Mouse (Mus musculus): ENCODE results near the gene Fam118b.

Fam118b gene

DNA sequence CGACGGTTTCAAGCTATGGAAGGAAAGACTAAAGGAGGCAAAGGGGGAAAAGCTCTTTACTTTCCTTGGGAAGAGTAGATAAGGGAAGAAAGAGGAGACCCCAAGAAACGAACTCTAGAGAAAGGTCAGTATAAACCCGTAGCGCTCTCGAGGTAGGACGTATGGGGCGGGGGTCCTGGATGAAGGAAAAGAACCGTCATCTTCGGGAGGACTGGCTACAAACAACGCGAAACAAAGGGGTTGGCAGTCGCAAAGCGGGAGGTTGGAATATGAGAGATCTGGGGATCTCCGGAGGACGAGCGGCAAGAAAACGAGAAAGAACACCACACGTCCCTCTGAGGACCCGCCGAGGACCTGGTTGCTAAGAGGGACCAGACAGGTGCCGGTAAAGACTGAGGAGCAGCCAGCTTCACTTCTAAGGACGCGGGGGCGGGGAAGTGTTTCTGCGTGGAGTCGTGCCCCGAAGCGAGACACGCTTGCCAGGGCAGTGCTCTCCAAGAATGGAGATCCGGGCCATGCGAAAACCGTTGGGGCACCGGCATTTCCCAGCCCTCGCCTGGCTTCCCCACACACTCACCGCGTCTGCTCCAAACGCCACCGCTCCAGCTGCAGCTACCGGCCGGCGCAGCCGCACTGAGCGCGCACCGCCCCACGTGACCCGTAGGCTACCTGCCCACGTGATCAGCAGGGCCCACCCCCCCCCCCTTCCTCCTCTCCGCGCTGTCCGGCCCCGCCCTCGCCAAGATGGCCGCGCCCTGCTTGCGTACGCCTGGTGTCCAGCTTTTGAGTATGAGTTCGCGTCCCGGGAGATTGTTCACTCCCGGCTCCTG, at the start of gene Fam118b, which contains the start of gene Rpusd4:
Gene Fam118b (minus strand): TSS at position 660 of the 830 bp plus-strand sequence.
Gene Rpusd4 (plus strand): TSS at position 720 of the 830 bp plus-strand sequence.
- peak; percentile 86 for DNase-seq (ENCODE audit: low spot score)

DNA sequence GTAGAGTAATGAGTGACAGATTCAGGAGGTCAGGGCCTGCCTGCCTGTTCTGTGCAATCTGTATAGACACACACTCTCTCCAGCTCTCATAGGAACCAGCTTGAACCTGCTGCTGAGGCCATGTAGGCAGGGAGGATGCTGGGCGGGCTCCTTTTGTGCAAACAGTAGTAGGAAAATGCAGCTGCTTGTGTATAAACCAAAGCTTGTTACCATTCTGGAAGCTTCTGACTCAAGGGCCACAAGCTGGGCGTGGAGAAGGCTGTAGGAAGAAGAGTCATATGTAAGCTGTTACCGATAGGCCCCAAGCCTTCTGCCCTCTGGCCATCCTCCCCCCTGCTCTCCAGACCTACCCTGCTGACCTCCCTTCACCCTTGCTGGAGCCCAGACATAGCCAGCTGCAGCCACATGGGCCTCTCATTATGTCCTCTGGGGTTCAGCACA, 49.2 kb upstream of the Fam118b start:
- DNase-seq (ENCODE audit: low spot score), result no peak

DNA sequence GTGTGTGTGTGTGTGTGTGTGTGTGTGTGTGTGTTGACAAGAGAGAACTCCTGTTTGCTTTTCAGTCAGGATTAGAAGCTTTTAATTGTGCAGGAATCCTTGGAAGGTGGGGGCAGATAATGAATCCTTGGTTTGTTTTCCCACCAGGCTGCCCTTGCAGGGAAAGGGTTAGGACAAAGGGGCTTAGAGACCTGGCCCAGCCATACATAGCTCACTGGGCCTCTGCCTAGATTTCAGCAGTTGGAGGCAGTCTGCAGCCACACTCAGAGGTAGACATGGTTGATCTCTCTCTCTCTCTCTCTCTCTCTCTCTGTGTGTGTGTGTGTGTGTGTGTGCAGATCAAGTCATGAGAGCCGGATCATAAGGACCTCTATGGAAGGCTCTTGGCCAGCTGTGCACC, 46.6 kb upstream of the Fam118b start:
- DNase-seq (ENCODE audit: low spot score), result no peak

DNA sequence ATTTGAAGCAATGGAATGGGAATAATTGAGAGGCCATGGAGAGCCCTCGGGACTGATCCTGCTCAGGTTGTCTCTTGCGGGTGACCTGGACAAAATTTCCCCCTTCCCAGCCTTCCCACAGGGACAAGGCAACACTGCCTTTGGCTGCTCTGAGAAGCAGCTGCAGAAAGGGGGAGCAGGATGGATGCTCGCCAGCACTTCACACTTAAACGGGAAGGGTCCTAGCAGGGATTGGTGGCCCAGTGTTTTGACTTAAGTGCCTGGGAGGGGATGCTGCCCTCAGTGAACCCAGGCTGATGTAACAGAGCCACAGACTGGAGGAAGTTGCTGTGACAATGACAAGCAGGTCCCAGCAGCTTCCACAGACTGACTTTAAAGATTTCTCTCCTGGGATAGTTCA, 46.0 kb upstream of the Fam118b start:
- no peak for DNase-seq (ENCODE audit: low spot score)

DNA sequence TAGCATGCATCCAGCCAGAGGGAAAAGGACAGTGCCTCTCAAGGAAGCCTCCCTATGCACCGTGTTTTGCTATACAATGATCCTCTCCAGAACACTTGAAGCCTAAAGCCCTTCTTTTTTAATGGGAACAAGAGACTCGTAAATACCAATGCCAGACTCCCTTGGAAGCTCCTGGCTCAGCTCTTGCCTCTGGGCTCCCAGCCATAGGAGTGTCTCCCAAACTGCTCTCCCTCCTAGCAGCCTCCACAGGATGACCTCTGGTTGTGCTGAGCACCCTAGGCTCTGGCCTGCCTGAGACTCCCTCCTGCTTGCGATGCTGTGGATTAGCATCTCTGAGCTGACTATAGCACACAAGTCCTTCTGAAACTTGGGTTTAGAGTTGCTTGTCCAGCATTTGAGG, 44.9 kb upstream of the Fam118b start:
- DNase-seq (ENCODE audit: low spot score), result no peak

DNA sequence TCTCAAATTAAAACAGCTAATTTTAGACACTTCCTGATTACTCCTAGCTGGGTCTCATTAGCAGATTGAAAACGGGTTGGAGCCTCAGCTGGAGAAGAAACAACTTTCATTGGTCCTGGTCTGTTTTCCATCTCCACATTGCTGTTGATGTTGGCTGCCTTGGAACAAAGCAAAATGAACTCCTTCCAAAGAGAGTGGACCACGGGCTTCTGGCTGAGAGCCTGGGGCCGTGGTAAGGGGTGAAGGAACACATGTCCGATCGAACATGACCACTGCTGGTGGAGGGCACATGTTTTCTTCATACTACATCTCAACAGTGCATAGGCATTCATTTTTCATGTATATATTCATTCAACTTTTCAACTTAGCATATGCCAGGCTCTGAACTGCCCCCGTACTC, 42.8 kb upstream of the Fam118b start:
- no peak for DNase-seq (ENCODE audit: low spot score)

DNA sequence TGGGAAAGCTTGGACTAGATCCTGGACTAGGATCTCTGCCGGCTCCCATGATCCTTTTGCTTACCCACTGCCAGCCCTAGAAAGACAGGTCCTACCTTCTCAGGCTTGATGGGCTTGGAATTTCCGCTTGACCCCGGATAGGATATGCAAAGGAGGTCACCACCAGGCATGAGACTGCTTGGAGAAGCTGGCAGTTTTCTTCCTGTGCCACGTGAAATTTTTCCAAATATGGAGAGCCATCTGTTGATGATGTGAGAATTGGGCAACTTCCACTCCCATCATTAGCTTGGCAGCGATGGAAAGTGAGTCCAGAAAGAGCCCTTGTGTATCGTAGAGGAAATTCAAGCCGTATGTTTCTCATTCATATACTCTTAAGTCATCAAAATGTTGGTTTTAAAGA, 39.9 kb upstream of the Fam118b start:
- no peak for DNase-seq (ENCODE audit: low spot score)

DNA sequence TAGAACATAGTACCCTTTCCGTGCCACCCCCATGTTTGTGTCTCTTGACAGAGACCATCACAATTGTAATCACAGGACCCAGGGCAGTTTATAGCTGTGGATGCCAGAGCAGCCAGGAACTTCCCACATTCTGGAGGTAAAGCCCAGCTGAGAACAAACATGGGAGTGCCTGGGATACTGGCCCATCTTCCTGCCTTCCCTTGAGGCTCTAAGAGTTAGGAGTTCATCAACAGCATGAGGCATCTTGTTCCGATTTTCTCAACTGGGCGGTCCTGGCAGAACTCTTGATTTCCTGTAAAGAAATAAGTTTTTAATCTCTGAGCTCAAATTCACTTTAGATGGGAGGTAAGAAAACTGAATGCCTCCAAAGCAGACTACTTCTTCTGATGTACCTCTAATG, 34.6 kb upstream of the Fam118b start:
- DNase-seq (ENCODE audit: low spot score), result no peak

DNA sequence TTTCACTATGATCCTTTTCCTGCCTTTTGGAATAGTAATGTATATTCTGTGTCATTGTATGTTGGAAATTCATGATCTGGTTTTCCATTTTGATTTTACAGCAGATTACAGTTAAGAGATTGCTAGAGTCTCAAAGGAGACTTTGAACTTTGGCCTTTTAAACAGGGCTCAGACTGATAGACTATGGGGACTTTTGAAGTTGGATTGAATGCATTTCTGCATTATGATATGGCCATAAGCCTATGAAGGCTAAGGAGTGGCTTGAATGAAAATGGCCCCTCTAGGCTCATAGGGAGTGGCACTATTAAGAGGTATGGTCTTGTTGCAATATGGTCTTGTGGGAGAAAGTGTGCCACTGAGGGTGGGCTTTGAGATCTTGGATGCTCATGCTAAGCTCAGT, 30.2 kb upstream of the Fam118b start:
- DNase-seq (ENCODE audit: low spot score), result no peak

DNA sequence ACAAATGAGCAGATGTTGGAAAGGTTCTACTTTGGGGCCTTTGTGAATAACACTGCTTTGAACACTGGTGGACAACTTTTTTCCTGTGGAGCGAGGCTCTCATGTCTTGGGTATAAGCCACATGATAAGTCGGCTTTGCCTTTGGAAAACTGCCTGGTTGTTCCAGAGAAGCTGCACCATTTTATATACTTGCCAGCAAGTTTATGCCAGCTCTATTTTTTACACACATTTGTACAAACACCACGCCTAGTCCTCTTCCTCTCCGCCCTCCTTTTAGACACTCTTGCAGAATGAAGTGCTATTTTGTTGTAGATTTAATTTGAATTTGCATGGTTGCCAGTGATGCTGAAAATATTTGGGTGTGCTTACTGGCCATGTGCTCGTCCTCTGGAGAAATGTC, 25.9 kb upstream of the Fam118b start:
- DNase-seq (ENCODE audit: low spot score), result no peak

DNA sequence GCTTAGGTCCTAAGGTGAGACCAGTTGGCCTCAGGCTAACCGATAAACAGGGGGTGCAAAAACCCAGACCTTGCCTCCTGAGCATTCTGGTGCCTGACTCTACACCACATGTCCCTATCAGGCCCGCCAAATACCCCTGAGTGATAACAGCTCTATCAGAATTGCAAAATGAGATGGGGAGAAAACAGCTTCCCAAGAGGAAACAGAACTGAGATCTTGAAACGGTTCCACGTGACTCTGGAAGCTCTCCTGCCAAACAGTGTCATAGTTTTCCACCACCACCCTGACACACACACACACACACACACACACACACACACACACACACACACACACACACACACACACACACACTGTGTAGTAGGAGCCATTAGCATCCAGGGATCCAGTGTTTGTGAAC, 23.3 kb upstream of the Fam118b start:
- DNase-seq (ENCODE audit: low spot score), result no peak

DNA sequence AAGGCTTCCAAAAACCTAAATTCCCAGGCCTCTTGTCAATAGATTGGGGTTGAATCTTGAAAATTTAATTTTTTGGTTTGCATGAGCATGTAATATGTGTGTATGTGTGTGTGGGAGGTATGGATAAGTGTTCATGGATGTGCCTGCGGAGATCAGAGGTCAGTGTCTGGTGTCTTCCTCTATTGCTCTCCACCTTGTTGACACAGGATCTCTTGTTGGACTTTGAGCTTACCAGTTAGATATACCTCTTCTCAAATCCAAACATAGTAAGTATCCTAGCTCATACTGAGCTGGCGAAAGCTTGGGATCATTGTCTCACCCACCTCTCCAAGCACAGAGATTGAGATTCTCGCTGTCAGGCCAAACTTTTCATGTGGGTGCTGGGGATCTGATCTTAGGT, 22.8 kb upstream of the Fam118b start:
- DNase-seq (ENCODE audit: low spot score), result no peak

DNA sequence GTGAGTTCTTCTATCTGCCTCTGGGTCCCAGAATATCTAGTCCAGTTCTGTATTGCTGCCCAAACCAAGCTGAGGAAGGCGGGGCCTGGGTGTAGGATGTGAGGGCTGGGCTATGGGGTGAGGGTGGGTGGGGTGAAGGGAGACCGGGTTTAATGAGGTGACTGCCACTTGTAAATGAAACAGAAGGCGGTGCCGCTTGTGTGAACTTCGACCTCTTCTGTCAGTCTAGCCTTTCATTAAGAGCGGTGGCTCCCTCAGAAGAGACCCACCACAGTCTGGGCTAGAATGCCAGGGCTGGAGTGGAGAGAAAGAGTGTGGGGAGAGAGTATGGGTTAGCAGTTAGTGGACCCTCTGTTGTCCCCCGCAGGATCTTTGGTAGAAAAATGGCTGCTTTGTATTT, 22.4 kb upstream of the Fam118b start:
- no peak for DNase-seq (ENCODE audit: low spot score)

DNA sequence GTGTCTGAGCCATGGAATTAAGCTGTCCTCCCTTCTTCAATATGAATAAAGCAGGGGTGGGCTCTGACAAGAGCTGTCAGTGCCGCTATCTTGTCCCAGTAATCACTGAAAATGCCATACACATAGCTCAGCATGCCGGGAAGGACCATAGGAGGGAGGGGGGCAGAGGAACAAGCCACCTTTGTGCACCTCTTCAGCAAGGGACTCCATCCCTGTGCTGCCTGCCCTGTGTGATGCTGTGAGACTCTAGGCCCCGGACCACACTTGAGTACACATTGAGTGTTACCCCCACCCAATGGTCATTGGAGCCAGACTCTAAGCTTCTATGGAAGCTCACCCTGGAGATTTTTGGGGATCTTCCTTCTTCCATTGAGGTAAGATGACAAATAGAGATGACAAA, 18.7 kb upstream of the Fam118b start:
- DNase-seq (ENCODE audit: low spot score), result no peak

DNA sequence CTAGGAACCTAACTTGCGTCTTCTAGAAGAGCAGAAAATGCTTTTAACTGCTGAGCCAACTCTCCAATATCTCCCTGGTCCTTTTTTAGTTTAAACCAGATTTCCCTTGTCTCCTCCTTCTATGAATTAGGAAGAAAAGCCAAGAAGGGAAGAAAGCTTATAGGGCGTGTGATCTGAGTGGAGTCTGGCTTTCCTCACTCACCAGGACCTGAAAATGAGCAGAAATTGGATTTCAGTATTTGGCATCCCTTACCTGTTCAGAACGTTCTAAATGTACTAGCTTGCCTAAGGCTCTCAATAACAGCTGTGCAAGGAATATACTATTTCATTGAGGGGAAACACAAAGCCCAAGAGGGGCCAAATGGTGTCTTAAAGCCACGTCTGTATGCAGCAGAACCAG, 16.7 kb upstream of the Fam118b start:
- DNase-seq (ENCODE audit: low spot score), result no peak

DNA sequence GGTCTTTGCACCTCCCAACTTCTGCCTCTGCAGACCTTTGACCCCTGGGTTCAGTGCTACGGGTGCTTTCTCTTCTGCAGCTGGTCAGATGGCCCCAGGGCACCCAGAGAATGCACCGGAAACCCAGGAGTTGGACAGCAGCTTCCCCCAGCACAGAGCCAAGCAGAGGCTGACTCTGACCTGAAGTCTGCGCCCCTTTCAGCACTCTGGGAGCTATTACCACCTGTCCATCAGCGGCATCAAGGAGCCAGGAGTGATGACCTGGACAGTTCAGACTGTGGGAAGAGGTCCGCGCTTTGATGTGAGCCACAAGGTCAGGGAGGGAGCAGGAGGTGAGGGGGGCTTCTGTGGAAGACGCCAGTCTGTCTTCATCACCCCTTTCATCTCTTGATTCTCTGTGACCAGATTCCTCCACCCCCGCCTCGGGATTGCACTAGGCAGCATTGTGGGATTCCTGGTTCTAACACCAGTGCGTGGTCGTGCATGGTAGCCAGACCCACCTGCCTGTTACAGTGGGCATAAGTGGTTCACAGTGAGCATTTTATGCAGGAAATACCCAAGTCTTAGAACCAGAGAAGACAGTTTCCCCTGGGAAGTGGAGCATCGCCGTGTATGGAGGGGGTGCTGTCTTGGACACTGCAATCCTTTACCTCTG, 15.9 kb upstream of the Fam118b start:
- no peak for DNase-seq (ENCODE audit: low spot score)

DNA sequence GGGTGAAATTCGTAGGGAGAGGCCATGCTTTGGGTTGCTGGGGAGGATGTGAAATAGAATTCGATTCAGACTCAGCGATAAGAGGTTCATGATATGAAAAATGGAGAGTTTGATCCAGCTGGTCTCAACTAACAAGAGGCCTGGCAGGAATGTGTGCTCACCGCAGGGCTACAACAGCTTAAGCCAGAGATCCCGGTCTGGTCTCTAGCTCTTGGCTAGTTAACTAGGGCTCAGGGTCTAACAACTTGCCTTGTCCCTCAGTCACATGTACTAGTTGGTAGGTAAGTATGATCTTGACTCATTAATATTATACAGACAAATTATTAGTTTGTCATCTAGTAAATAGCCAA, 15.2 kb upstream of the Fam118b start:
- DNase-seq (ENCODE audit: low spot score), result no peak

DNA sequence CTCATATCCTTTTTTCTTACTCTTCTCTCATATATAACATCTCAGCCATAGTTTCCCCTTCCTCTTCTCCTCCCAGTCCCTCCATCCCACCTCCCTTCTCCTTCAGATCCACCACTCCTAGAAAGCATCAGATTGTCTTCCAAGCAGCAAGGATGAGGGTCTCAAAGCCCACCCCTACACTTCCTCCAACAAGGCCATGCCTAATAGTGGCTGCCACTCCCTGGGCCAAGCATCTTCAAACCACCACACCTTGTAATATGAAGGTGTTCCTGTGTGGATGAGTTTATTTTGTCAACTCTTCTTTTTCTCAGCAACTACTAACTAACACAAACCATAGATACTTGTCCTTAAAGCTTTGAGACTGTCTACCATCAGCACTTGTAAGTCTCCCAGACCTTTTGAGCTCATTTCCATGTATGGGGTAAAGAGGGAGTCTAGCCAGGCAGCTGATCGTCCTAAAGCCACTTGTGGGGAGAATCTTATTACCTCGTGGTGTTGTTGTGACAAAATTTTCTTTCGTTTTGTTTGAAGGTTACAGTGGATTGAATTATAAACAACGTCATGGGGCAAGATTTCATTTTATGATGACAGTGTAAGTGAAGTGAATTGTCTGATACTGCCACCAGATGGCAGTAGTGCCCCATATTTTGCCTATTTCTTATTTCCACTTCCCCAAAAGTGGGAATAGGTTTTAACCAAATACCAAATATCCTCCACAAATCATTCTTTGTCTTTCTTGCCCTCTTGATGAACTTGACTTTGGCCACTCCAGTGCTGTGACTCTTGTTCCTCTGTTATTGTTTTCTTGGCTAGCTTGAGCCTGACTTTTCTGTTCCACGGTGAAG, 14.6 kb upstream of the Fam118b start:
- no peak for DNase-seq (ENCODE audit: low spot score)

DNA sequence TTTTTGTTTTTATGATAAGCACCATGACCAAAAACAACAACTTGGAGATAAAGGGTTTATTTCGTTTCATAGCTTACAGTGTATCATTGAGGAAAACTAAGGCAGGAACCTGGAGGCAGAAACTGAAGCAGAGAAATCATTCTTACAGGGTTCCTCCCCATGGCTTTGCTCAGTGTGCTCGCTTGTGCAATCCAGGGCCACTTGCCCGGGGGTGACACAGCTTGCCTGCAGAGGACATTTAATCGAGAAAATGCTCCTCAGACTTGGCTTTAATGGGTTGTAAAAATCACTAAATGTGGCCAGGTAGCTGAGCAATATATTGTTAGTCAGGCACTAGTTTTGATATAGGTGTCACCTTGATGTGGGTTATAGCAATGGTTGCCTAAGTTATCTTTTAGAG, 10.8 kb upstream of the Fam118b start:
- no peak for DNase-seq (ENCODE audit: low spot score)

DNA sequence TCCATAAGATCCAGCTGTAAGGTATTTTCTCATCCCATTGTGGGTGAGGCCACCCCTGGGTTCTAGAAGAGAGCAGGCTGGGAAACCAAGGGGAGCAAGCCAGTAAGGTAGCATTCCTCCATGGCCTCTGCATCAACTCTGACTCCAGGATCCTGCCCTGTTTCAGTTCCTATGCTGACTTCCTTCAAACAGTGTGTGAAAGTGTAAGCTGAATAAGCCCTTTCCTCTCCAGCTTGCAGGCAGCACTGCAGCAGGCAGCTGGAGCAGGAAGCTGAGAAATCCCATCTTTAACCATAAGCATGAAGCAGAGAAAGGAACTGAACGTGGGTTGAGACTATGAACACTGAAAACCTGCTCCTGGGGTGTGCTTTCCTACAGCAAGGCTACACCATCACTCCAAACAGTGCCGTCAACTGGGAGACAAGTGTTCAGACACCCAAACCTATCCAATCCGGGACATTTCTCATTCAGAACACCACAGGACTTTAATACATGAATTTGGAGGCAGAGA, 10.3 kb upstream of the Fam118b start:
- no peak for DNase-seq (ENCODE audit: low spot score)

DNA sequence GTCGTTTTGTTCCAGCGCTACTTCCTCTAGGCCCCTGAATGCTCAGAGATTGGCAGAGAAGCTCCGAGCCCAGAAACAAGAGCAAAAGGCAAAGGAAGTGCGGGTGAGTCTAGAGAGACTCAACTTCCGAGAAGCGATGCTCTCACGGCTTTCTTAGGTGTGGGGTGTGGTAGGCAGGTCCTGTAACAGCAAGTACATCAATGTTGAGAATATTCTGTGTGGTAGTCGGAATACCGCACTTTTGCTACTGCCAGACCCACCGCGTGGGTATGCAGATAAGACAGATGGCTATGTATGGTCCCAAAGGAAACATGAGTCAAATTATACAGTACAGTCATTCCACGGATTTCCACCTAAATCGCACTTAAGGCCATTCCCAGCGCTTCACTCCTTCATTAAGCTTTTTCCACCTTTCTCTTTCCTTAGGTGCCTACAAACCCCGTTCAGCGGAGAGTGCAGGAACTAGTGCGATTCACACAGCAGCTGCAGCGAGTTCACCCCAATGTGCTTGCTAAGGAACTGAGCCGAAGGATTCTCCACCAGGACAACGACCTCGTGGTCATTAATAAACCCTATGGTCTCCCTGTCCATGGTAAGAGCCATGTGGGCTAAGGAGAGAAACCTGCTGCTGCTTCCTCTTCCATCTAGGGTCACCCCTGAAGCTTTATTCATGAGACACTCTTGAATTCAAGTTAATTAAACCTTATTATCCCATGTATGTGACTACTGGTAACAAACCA, 541 bp upstream of the Fam118b start:
- no peak for DNase-seq (ENCODE audit: low spot score)

DNA sequence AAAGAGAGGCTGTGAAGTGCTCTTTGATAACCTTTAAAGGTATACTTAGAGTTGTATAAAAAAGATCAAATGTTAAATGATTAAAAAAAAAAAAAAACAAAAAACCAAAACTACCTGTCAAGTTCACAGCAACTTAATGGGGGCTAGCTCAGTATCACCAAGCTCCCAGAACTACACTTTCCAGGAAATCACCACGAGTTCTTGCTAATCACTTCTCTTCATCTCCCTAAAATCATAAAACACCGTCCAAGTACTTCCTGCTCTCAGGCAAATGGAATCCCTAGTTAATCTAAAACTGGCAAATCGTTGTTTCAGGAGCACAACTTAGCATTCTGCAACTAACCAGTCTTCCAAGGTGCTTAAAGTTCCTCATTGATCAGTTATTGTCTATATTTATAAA, 3.1 kb downstream of the Fam118b start:
- DNase-seq (ENCODE audit: low spot score), result no peak
